Comparison of ENCODE assay signal across 8 mouse cellular contexts in the genomic region with DNA sequence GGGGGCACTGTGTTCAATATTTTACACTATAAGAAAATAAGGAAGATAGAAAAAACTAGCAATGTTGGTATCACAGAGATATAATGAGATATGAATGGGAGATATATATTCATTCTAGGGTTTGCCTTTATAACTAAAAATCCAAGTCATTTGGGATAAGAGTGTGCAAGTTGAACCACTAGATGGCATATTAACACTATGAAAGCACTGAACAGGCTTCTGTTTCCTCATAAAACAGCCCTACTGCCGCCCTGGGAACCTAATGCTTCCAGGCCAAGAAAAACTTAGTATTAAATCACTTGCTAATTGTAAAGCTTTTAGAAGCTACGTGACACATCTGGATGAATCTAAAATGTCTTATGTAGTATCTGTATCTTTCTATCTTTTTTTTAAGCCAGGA.
DNase-seq lines count a peak whose midpoint lies in the region; ATAC-seq and TF ChIP-seq lines count a peak whose summit lies in the region.

No protein-coding gene starts in this region.

- 24% methylated on average over 2 of the region's 2 CpGs for WGBS in lung, adult 2 months
- 15% methylated on average over 2 of the region's 2 CpGs for WGBS in heart, postnatal 0 days
- 13% methylated on average over 2 of the region's 2 CpGs for whole genome bisulfite sequencing in limb, embryonic 12.5 days

- H3K9ac ChIP-seq in heart, postnatal 0 days (replicated peaks; ENCODE audit: low read depth, low read length) = no peak overlapping the region
- no peak overlapping the region for H3K9ac ChIP-seq in limb, embryonic 12.5 days (replicated peaks)

- no peak overlapping the region for H3K4me2 ChIP-seq in heart, postnatal 0 days (ENCODE audit: low read depth, low read length)
- no peak overlapping the region for H3K4me2 ChIP-seq in limb, embryonic 12.5 days

- TF ChIP-seq POLR2A in lung, adult 2 months (IDR thresholded peaks at IDR 0.05; ENCODE audit: borderline replicate concordance, extremely low read depth, low read depth, low read length) = no peak

- H3K27me3 ChIP-seq in heart, postnatal 0 days (ENCODE audit: control insufficient read depth, insufficient read depth, low read length) = no peaks in the 10 kb centered on the region
- no peaks in the 10 kb centered on the region for H3K27me3 ChIP-seq in limb, embryonic 12.5 days

- H3K4me3 ChIP-seq in lung, adult 2 months (replicated peaks; ENCODE audit: extremely low read depth, low read depth, low read length) = no peak overlapping the region
- H3K4me3 ChIP-seq in heart, postnatal 0 days (ENCODE audit: low read depth, low read length) = no peak overlapping the region
- H3K4me3 ChIP-seq in limb, embryonic 12.5 days (replicated peaks) = no peak overlapping the region

- peak; percentile 3 for DNase-seq in CD4-positive, CD25-positive, alpha-beta regulatory T cell, adult 2 months (ENCODE audit: low read depth, low spot score)
- DNase-seq in lung, adult 2 months = no peak
- no peak for DNase-seq in lung, postnatal 4 days
- peak; percentile 67 for DNase-seq in heart, postnatal 0 days (ENCODE audit: low spot score)
- peak; percentile 77 for DNase-seq in retina, embryonic 14.5 days (ENCODE audit: low spot score)
- DNase-seq in frontal cortex, postnatal 10 days (ENCODE audit: low spot score in 2 of 2) = no peak

- H3K4me1 ChIP-seq in lung, adult 2 months (ENCODE audit: control insufficient read depth, insufficient read depth, low read length) = no peaks in the 10 kb centered on the region
- H3K4me1 ChIP-seq in heart, postnatal 0 days (ENCODE audit: control insufficient read depth, insufficient read depth) = no peaks in the 10 kb centered on the region
- H3K4me1 ChIP-seq in limb, embryonic 12.5 days (replicated peaks) = no peaks in the 10 kb centered on the region

- no peak for ATAC-seq in CD4-positive, CD25-positive, alpha-beta regulatory T cell, adult 4 months
- no peak for ATAC-seq in heart, postnatal 0 days (ENCODE audit: insufficient read depth, low read depth)
- ATAC-seq in limb, embryonic 12.5 days (ENCODE audit: insufficient number of reproducible peaks, insufficient read depth, low FRiP score, low TSS enrichment, low read depth) = peak; percentile 71; the same call in 1 of the 2 replicates

- peak; percentile 32; the same call in 1 of the 2 replicates for TF ChIP-seq CTCF in lung, adult 2 months (IDR thresholded peaks at IDR 0.05; ENCODE audit: insufficient read depth, low read length)
- TF ChIP-seq CTCF in heart, postnatal 0 days (IDR thresholded peaks at IDR 0.05; ENCODE audit: low read depth) = peak; percentile 71

- H3K27ac ChIP-seq in heart, postnatal 0 days (ENCODE audit: low read depth) = no peak overlapping the region
- H3K27ac ChIP-seq in limb, embryonic 12.5 days = no peak overlapping the region

- no peak for TF ChIP-seq EP300 in heart, postnatal 0 days (IDR thresholded peaks at IDR 0.05; ENCODE audit: low read depth)

- no peaks in the 10 kb centered on the region for H3K36me3 ChIP-seq in heart, postnatal 0 days (replicated peaks; ENCODE audit: control insufficient read depth, insufficient read depth, low read length)
- no peaks in the 10 kb centered on the region for H3K36me3 ChIP-seq in limb, embryonic 12.5 days

- H3K9me3 ChIP-seq in heart, postnatal 0 days (replicated peaks; ENCODE audit: control insufficient read depth, low read length) = no peaks in the 10 kb centered on the region
- H3K9me3 ChIP-seq in limb, embryonic 12.5 days = no peaks in the 10 kb centered on the region

Comparison
In these comparisons a context has a peak if more than half of its experiments do, and no peak if none do; other contexts are left out.
1. DNase-seq: peak in CD4-positive, CD25-positive, alpha-beta regulatory T cell, adult 2 months (single experiment), heart, postnatal 0 days (single experiment) and retina, embryonic 14.5 days (single experiment); none in lung, adult 2 months (single experiment), lung, postnatal 4 days (0 of 2) and frontal cortex, postnatal 10 days (0 of 2).